Mouse (Mus musculus): ENCODE measurements at regions not wholly inside any gene's neighbourhood (a gene's known extent, or its start where the extent isn't known, plus 50 kb on each side); places are given as distances from the start of the nearest gene placed in this dataset.
A peak's percentile ranks its signal among the peaks of the same experiment; 100 is the strongest.

DNA sequence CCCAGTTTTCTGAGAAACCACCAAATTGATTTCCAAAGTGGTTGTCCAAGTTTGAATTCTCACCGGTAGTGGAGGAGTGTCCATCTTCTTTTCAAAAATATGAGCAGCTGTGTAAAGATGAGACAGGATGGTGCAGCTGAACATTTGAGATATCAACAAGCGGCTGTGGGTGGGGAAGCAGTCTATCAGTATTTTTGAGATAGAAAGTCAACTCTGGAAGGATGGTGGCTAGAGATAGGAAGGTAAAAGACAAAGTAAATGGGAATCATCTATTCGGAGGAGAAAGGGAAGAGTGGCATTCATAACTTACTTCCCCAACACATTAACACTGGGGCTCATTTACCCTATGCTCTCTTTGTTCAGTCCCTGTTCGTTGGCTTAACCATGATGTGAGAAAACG is 146.9 kb upstream of the Gmnc start:
- DNase-seq: no peak

- DNase-seq: no peak
These were observed 147.5 kb upstream of the Gmnc start for GRCm38 (mm10) chr16:27138987-27139386.

DNA sequence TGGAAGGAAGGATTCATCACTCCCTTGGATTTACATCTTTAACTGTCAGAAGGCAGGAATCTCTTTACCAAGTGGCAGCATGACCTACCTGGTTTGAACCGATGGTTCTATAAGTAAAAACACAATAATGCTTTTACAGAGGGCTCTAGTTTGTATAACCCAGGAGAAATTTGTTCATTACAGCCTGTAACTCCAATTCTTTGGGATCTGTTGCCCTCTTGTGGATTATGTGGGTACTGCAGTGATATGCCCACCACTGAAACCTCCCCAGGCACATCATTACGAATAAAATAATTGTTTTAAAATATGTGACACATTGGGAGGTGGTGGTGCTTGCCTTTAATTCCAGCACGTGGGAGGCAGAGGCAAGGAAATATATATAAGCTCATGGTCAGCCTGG is 148.6 kb upstream of the Gmnc start:
- DNase-seq: peak in 1 of 2 experiments; percentile 50

DNA sequence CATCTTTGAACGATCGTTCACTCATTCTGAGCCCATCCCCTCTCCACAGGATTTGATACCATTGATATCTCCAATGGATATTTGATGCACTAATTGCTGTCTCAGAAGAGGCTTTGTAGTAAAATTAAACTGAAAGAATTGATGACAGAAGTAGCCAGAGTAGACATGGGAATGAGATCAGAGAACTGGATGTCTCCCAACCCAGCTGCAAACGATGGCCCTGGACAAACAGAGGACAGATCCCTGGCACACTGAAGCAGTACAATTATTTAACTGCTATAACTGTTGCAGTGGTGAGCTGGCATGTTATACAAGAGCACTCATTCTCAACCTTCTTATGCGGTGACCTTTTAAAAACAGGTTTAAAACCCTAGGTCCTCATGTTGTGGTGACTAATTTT is 151.5 kb upstream of the Ostn start:
- no peak for DNase-seq

- no peak for DNase-seq
These were observed 111.6 kb upstream of the Ostn start for GRCm38 (mm10) chr16:27195650-27196049.
